ENCODE assay signal across 27 mouse cellular contexts in genomic region chr7:139125881-139126280, GRCm38 (mm10). TPM values are rescaled to one million over a fixed set of nuclear protein-coding genes. Genes with fewer than 3 reads are reported as not detected.
DNase-seq lines count a peak whose midpoint lies in the region; ATAC-seq and TF ChIP-seq lines count a peak whose summit lies in the region.
"Had no signal": no experiment of that assay in that cellular context is flagged by ENCODE, and none has a peak within 500 bp of the region (broad histone marks: within the 10 kb centered on the region; RNA-seq: fewer than 3 reads in every experiment).

No protein-coding gene starts in this region.

- H3K4me3 ChIP-seq in layer of hippocampus, adult 2 months, result no peak overlapping the region
- no peak overlapping the region for H3K4me3 ChIP-seq in macrophage (ENCODE audit: inconsistent target)
- no peak overlapping the region; the same call in 1 of the 2 replicates for H3K4me3 ChIP-seq in small intestine, adult 2 months (ENCODE audit: low read depth, low read length)
- H3K4me3 ChIP-seq in midbrain, embryonic 14.5 days (replicated peaks; ENCODE audit: low read depth, low read length), result no peak overlapping the region
- H3K4me3 ChIP-seq: embryonic facial prominence, embryonic 12.5 days; embryonic facial prominence, embryonic 15.5 days; erythroblast, embryonic 14.5 days; forebrain, embryonic 12.5 days; forebrain, embryonic 15.5 days; heart, adult 2 months; heart, embryonic 10.5 days; heart, embryonic 13.5 days; hindbrain, embryonic 12.5 days; hindbrain, embryonic 15.5 days had no signal

- H3K79me2 ChIP-seq in macrophage (ENCODE audit: inconsistent target), result no peaks in the 10 kb centered on the region

- no peak overlapping the region for H3K4me2 ChIP-seq in midbrain, embryonic 14.5 days (ENCODE audit: low read length)
- H3K4me2 ChIP-seq: embryonic facial prominence, embryonic 12.5 days; embryonic facial prominence, embryonic 15.5 days; forebrain, embryonic 12.5 days; forebrain, embryonic 15.5 days; heart, embryonic 13.5 days; hindbrain, embryonic 12.5 days; hindbrain, embryonic 15.5 days had no signal

- ATAC-seq in midbrain, embryonic 14.5 days (ENCODE audit: low FRiP score, low TSS enrichment), result no peak
- ATAC-seq: Patski had no signal

- peak overlapping the region; percentile 79 for H3K27ac ChIP-seq in layer of hippocampus, adult 2 months
- 0 out of 2 replicates have a peak overlapping the region, but pooled peaks have one; percentile 1 for H3K27ac ChIP-seq in macrophage
- peak overlapping the region; percentile 59 for H3K27ac ChIP-seq in small intestine, adult 2 months (ENCODE audit: insufficient read depth, low read depth, low read length)
- no peak overlapping the region for H3K27ac ChIP-seq in midbrain, embryonic 14.5 days (replicated peaks; ENCODE audit: low read depth, low read length)
- H3K27ac ChIP-seq: embryonic facial prominence, embryonic 12.5 days; embryonic facial prominence, embryonic 15.5 days; forebrain, embryonic 12.5 days; forebrain, embryonic 15.5 days; heart, adult 2 months; heart, embryonic 10.5 days; heart, embryonic 13.5 days; hindbrain, embryonic 12.5 days; hindbrain, embryonic 15.5 days had no signal

- no peak for TF ChIP-seq CTCF in layer of hippocampus, adult 2 months (conservative IDR thresholded peaks at IDR 0.05)
- no peak for TF ChIP-seq CTCF in small intestine, adult 2 months (IDR thresholded peaks at IDR 0.05; ENCODE audit: extremely low read depth, insufficient read length, insufficient replicate concordance, low read depth, low read length)

- peaks cover 17% of the 10 kb centered on the region for H3K4me1 ChIP-seq in small intestine, adult 2 months (ENCODE audit: control insufficient read depth, insufficient read depth, insufficient read length, low read length)
- 0 out of 2 replicates have a peak, but pooled peaks cover 3% of the 10 kb centered on the region for H3K4me1 ChIP-seq in midbrain, embryonic 14.5 days (ENCODE audit: control insufficient read depth, insufficient read depth, low read length)

- H3K36me3 ChIP-seq in macrophage (ENCODE audit: inconsistent target), result no peaks in the 10 kb centered on the region
- H3K36me3 ChIP-seq in small intestine, adult 2 months (ENCODE audit: control insufficient read depth, insufficient read depth, low read length), result no peaks in the 10 kb centered on the region
- H3K36me3 ChIP-seq in midbrain, embryonic 14.5 days (ENCODE audit: control insufficient read depth, insufficient read depth, low read length), result no peaks in the 10 kb centered on the region
- H3K36me3 ChIP-seq: embryonic facial prominence, embryonic 12.5 days; embryonic facial prominence, embryonic 15.5 days; forebrain, embryonic 12.5 days; forebrain, embryonic 15.5 days; G1E; heart, embryonic 10.5 days; heart, embryonic 13.5 days; hindbrain, embryonic 12.5 days; hindbrain, embryonic 15.5 days had no signal

- no peaks in the 10 kb centered on the region for H3K9me3 ChIP-seq in midbrain, embryonic 14.5 days (ENCODE audit: control insufficient read depth, low read length)
- H3K9me3 ChIP-seq: embryonic facial prominence, embryonic 12.5 days; embryonic facial prominence, embryonic 15.5 days; forebrain, embryonic 12.5 days; forebrain, embryonic 15.5 days; heart, embryonic 10.5 days; heart, embryonic 13.5 days; hindbrain, embryonic 12.5 days; hindbrain, embryonic 15.5 days had no signal

- no peak for DNase-seq in layer of hippocampus, adult 2 months (ENCODE audit: low spot score in 2 of 2)
- no peak for DNase-seq in layer of hippocampus, postnatal 25 days (ENCODE audit: extremely low spot score in 1 of 2, low spot score in 1 of 2)
- DNase-seq in midbrain, embryonic 14.5 days, result no peak
- DNase-seq in left cerebral cortex, postnatal 14 days (ENCODE audit: low spot score in 2 of 2), result no peak
- DNase-seq: adrenal gland, postnatal 10 days; B cell, adult 2 months; cerebellum, adult 11 months; cerebellum, adult 2 months; cerebellum, postnatal 36 days; gastrocnemius, postnatal 25 days; heart, adult 2 months; heart, postnatal 14 days; heart, postnatal 4 days had no signal

- H3K27me3 ChIP-seq in small intestine, adult 2 months (ENCODE audit: control insufficient read depth, insufficient read depth, low read length), result no peaks in the 10 kb centered on the region
- no peaks in the 10 kb centered on the region for H3K27me3 ChIP-seq in midbrain, embryonic 14.5 days (ENCODE audit: control insufficient read depth, insufficient read depth, low read length)
- H3K27me3 ChIP-seq: embryonic facial prominence, embryonic 12.5 days; embryonic facial prominence, embryonic 15.5 days; forebrain, embryonic 15.5 days; hindbrain, embryonic 12.5 days; hindbrain, embryonic 15.5 days; Patski had no signal

- no peak for TF ChIP-seq POLR2A in small intestine, adult 2 months (IDR thresholded peaks at IDR 0.05; ENCODE audit: low read depth, low read length)

- H3K9ac ChIP-seq in midbrain, embryonic 14.5 days (replicated peaks; ENCODE audit: low read length), result no peak overlapping the region
- H3K9ac ChIP-seq: embryonic facial prominence, embryonic 12.5 days; embryonic facial prominence, embryonic 15.5 days; forebrain, embryonic 12.5 days; forebrain, embryonic 15.5 days; heart, embryonic 13.5 days; hindbrain, embryonic 12.5 days; hindbrain, embryonic 15.5 days had no signal

- intact Hi-C loops in left cerebral cortex, postnatal 14 days (cut with DNase I), result loop anchor here (10.0 kb wide), 1 partner anchor 169 kb away; no protein-coding TSS in a partner anchor

- 54% methylated on average over 4 of the region's 4 CpGs for WGBS in macrophage (ENCODE audit: missing documents)
- WGBS in small intestine, adult 2 months, result 24% methylated on average over 4 of the region's 4 CpGs
- 93% methylated on average over 4 of the region's 4 CpGs for WGBS in midbrain, embryonic 14.5 days

RNA-seq across cellular contexts. Expression of gene Dpysl4, which starts 40.1 kb away (rescaled TPM):
- total RNA-seq in layer of hippocampus, adult 2 months (2021), result 10 to 100 TPM; 51.5 to 52.0 TPM
- total RNA-seq in layer of hippocampus, postnatal 25 days (2021), result 10 to 100 TPM; 63.9 to 72.4 TPM
- under 1 TPM in 1 of 26 experiments, not detected in 25; 0.25 TPM for total RNA-seq in macrophage (2018; cell fraction: chromatin; rRNA removed)
- not detected for total RNA-seq in macrophage (2018; cell fraction: cytosol; rRNA removed)
- total RNA-seq in macrophage (2018; cell fraction: nucleus; rRNA removed), result not detected
- polyA plus RNA-seq in macrophage (2018), result not detected in 3 replicates
- 0.58 and 0.65 TPM in 2 replicates for polyA plus RNA-seq in small intestine, adult 2 months (2012; rRNA removed)
- 215 and 238 TPM in 2 replicates for polyA plus RNA-seq in midbrain, embryonic 14.5 days (2014; fragmentation: Nextera tagmentation; extraction: Ambion mirVana)
- 100 to 1,000 TPM; 103 to 107 TPM for total RNA-seq in left cerebral cortex, postnatal 14 days (2021)
- total RNA-seq: CH12.LX had no signal
- polyA plus RNA-seq: erythroblast, embryonic 14.5 days; G1E; Patski had no signal
